Mouse (Mus musculus): ENCODE results near the gene Eepd1. TPM values are rescaled to one million over a fixed set of nuclear protein-coding genes. Genes with fewer than 3 reads are reported as not detected.

Gene Eepd1
- polyA plus RNA-seq, 1 experiment from 2014 or later, result 6.9 TPM

DNA sequence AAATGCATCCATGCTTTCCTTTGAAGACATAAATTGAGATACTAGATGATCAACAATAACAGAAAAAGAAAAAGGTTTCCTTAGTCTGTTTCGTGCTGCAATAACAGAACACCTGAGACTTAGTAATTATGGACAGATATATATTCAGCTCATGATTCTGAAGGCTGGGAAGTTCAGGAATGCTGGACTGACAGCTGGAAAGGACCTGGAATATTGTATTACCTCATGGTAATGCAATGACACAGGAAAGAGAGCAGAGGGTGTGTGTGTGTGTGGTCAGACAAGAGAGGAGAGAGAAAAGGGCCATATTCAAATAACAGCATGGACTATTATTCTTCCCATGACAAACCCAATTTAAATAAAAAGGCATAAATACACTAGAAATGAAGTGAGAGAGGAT lies 17.0 kb upstream of the Eepd1 start:
- no peaks in the 10 kb centered on the region for H3K36me3 ChIP-seq (ENCODE audit: control insufficient read depth, insufficient read depth, low read length)
- 83% methylated on average over 1 of the region's 1 CpGs for WGBS

DNA sequence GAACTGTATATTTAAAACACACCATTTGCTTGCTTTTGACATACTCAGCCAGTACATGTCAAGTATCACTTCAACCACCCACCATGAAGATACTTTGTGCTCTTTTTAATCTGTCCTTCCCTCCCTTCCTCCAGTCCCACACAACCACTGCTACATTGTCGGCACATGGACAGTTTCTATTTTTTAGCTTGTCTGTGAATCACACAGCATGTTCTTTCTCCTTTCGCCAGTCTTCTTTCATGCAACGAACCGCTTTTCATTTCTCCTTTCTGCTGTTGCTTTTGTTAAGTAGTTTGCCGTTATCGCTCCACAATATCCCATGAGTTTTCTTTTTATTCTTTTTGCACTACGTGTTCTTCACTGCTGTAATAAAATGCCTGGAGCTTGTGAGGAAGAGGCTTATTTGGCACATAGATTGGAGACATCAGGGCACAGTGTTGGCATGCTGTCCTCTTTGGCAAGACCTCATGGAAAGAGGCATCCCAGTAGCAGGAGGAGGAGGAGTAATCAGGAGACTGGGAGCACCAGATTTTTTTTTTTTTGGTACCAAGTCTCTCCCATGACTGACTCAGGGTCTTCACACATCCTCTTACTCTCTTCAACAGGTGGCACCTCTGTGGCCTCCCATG lies 1.8 kb upstream of the Eepd1 start:
- H3K4me2 ChIP-seq (ENCODE audit: low read depth, low read length), result no peak overlapping the region
- no peaks in the 10 kb centered on the region for H3K9me3 ChIP-seq (ENCODE audit: control insufficient read depth, low read length)
- no peak overlapping the region for H3K9ac ChIP-seq (ENCODE audit: low read depth, low read length)
- H3K27ac ChIP-seq (ENCODE audit: low read length), result no peak overlapping the region
- H3K4me1 ChIP-seq (ENCODE audit: control insufficient read depth, insufficient read depth, low read length), result peaks cover 16% of the 10 kb centered on the region; the same call in 1 of the 2 replicates
- no peaks in the 10 kb centered on the region for H3K27me3 ChIP-seq (replicated peaks; ENCODE audit: control insufficient read depth, insufficient read depth, low read length)
- ATAC-seq, result no peak
- 93% methylated on average over 7 of the region's 7 CpGs for WGBS
- H3K4me3 ChIP-seq (ENCODE audit: low read length), result no peak overlapping the region
- no peaks in the 10 kb centered on the region for H3K36me3 ChIP-seq (ENCODE audit: control insufficient read depth, insufficient read depth, low read length)

More for the DNA sequence above, 17.0 kb upstream of the Eepd1 start:
- Histone ChIP-seq H3K9me3 (ENCODE audit: control insufficient read depth, low read length) (no peaks in the 10 kb centered on the region), H3K4me2 (ENCODE audit: low read depth, low read length) (no peak overlapping the region), H3K4me3 (ENCODE audit: low read length) (no peak overlapping the region), H3K9ac (ENCODE audit: low read depth, low read length) (no peak overlapping the region), H3K27ac (ENCODE audit: low read length) (no peak overlapping the region), H3K27me3 (replicated peaks; ENCODE audit: control insufficient read depth, insufficient read depth, low read length) (no peaks in the 10 kb centered on the region), H3K4me1 (ENCODE audit: control insufficient read depth, insufficient read depth, low read length) (no peaks in the 10 kb centered on the region)
- no peak for ATAC-seq

DNA sequence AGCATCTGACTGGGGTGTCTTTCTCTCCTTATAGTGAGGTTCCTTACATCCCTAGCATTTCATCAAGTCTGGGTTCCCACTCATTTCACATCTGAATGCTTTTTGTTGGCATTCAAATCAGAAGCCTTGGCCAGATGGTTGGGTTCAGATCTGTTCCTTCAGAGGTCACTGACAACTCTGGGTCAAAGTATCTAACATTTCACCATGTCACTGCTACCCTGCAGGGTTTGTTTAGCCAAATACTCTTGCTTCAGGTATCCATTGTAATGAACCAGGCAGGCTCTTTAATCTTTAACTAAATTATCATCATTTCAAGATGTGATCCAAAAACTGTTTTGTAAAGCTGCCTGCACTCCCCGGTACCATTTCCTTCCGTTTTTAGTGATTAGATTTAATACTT lies 671 bp upstream of the Eepd1 start:
- ATAC-seq, result no peak
- Histone ChIP-seq H3K9ac (ENCODE audit: low read depth, low read length) (no peak overlapping the region), H3K4me1 (ENCODE audit: control insufficient read depth, insufficient read depth, low read length) (peaks cover 19% of the 10 kb centered on the region; the same call in 1 of the 2 replicates), H3K4me3 (ENCODE audit: low read length) (no peak overlapping the region), H3K4me2 (ENCODE audit: low read depth, low read length) (no peak overlapping the region; the same call in 1 of the 2 replicates), H3K27ac (ENCODE audit: low read length) (no peak overlapping the region), H3K9me3 (ENCODE audit: control insufficient read depth, low read length) (no peaks in the 10 kb centered on the region), H3K27me3 (replicated peaks; ENCODE audit: control insufficient read depth, insufficient read depth, low read length) (no peaks in the 10 kb centered on the region), H3K36me3 (ENCODE audit: control insufficient read depth, insufficient read depth, low read length) (no peaks in the 10 kb centered on the region)
- WGBS, result 89% methylated on average over 2 of the region's 2 CpGs

DNA sequence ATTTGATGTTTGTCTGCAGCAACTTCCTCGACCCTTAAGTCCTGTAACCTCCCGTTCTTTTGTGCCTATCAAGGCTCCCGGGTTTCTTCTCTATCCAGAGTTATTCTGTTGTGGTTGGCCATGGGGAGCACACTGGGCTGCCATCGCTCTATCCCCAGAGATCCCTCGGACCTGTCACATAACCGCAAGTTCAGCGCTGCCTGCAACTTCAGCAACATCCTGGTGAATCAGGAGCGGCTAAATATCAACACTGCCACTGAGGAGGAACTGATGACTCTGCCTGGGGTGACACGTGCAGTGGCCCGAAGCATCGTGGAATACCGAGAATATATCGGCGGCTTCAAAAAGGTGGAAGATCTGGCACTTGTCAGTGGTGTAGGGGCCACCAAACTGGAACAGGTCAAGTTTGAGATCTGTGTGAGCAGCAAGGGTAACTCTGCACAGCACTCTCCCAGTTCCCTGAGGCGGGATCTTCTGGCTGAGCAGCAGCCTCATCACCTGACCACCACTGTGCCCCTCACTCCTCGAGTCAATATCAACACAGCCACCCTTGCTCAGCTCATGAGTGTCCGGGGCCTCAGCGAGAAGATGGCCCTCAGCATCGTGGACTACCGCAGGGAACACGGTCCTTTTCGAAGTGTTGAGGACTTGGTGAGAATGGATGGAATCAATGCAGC lies 1.1 kb downstream of the Eepd1 start:
- 51% methylated on average over 22 of the region's 22 CpGs for WGBS
- Histone ChIP-seq H3K4me3 (ENCODE audit: low read length) (peak overlapping the region; percentile 75), H3K27ac (ENCODE audit: low read length) (no peak overlapping the region), H3K9me3 (ENCODE audit: control insufficient read depth, low read length) (no peaks in the 10 kb centered on the region), H3K36me3 (ENCODE audit: control insufficient read depth, insufficient read depth, low read length) (no peaks in the 10 kb centered on the region), H3K4me2 (ENCODE audit: low read depth, low read length) (peak overlapping the region; percentile 96), H3K9ac (ENCODE audit: low read depth, low read length) (peak overlapping the region; percentile 82), H3K4me1 (ENCODE audit: control insufficient read depth, insufficient read depth, low read length) (peaks cover 21% of the 10 kb centered on the region; the same call in 1 of the 2 replicates), H3K27me3 (replicated peaks; ENCODE audit: control insufficient read depth, insufficient read depth, low read length) (no peaks in the 10 kb centered on the region)
- ATAC-seq, result no peak

DNA sequence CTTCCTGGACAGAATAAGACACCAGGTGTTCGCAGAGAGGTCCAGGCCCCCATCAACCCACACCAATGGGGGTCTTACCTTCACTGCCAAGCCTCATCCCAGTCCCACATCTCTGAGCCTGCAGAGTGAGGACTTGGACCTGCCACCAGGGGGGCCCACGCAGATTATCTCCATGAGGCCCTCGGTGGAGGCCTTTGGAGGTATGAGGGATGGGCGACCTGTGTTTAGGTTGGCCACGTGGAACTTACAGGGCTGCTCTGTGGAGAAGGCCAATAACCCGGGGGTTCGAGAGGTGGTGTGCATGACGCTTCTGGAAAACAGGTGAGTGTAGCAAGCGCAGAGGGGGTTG lies 1.6 kb downstream of the Eepd1 start:
- Histone ChIP-seq H3K4me2 (ENCODE audit: low read depth, low read length) (0 out of 2 replicates have a peak overlapping the region, but pooled peaks have one; percentile 7), H3K4me1 (ENCODE audit: control insufficient read depth, insufficient read depth, low read length) (peaks cover 21% of the 10 kb centered on the region; the same call in 1 of the 2 replicates), H3K36me3 (ENCODE audit: control insufficient read depth, insufficient read depth, low read length) (no peaks in the 10 kb centered on the region), H3K9ac (ENCODE audit: low read depth, low read length) (no peak overlapping the region), H3K4me3 (ENCODE audit: low read length) (no peak overlapping the region), H3K27me3 (replicated peaks; ENCODE audit: control insufficient read depth, insufficient read depth, low read length) (no peaks in the 10 kb centered on the region), H3K27ac (ENCODE audit: low read length) (no peak overlapping the region), H3K9me3 (ENCODE audit: control insufficient read depth, low read length) (no peaks in the 10 kb centered on the region)
- WGBS, result 82% methylated on average over 9 of the region's 9 CpGs
- ATAC-seq, result no peak

DNA sequence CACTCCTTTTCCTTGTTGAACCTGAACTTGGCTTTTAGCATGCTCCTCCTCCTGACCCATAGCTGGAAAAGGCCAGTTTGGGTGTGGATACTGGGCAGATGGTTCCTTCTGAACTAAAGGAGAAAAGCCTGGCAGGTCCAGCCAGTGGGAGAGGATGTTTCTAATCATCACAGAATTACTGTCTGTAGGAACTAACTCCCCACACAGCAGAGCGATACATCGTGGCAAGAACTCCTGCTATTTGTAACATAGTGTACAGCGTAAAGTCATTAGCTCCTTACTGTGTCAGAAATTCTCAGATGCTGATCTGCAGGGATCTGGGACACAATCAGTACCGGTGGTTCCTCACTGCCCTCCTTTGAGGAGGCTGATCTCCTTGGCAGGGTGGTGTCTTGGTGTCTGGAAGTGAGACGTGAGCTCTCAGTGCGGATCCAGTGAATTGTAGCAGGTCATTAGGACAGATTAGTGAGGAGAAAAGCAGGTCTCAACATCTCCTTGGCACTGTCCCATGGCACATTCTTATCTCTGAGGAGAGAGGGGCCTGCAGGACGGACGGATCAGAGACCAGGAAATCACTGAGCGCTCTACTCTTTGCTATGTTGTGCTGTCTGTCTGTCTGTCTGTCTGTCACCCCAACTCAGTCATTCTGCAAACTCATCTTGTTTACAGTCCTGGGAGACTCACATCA lies 2.7 kb downstream of the Eepd1 start:
- Histone ChIP-seq H3K9me3 (ENCODE audit: control insufficient read depth, low read length) (no peaks in the 10 kb centered on the region), H3K4me2 (ENCODE audit: low read depth, low read length) (peak overlapping the region; percentile 24; the same call in 1 of the 2 replicates), H3K36me3 (ENCODE audit: control insufficient read depth, insufficient read depth, low read length) (no peaks in the 10 kb centered on the region), H3K27ac (ENCODE audit: low read length) (no peak overlapping the region), H3K9ac (ENCODE audit: low read depth, low read length) (no peak overlapping the region), H3K27me3 (replicated peaks; ENCODE audit: control insufficient read depth, insufficient read depth, low read length) (no peaks in the 10 kb centered on the region), H3K4me1 (ENCODE audit: control insufficient read depth, insufficient read depth, low read length) (peaks cover 21% of the 10 kb centered on the region; the same call in 1 of the 2 replicates), H3K4me3 (ENCODE audit: low read length) (no peak overlapping the region)
- WGBS, result 72% methylated on average over 9 of the region's 9 CpGs
- ATAC-seq, result no peak

DNA sequence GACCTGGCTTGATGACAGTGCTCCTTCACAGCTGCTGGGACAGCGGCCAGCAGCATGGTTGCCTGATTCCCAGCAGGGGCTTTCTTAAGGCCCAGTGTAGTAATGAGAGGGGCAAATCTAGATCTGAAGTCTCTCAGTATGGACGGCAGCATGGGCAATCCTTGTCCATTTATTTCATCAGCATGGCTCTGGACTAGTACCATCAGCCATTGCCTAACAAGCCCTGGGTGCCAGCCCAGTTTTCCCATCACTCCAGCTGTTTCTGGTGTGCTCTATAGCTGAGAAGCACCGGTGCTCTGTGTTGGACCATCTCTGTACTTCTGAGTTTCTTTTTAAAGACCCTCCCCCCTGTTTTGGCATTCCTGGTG lies 3.3 kb downstream of the Eepd1 start:
- Histone ChIP-seq H3K9ac (ENCODE audit: low read depth, low read length) (no peak overlapping the region), H3K27ac (ENCODE audit: low read length) (no peak overlapping the region), H3K9me3 (ENCODE audit: control insufficient read depth, low read length) (no peaks in the 10 kb centered on the region), H3K4me1 (ENCODE audit: control insufficient read depth, insufficient read depth, low read length) (peaks cover 21% of the 10 kb centered on the region; the same call in 1 of the 2 replicates), H3K36me3 (ENCODE audit: control insufficient read depth, insufficient read depth, low read length) (no peaks in the 10 kb centered on the region), H3K4me2 (ENCODE audit: low read depth, low read length) (no peak overlapping the region), H3K4me3 (ENCODE audit: low read length) (no peak overlapping the region), H3K27me3 (replicated peaks; ENCODE audit: control insufficient read depth, insufficient read depth, low read length) (no peaks in the 10 kb centered on the region)
- WGBS, result 69% methylated on average over 3 of the region's 3 CpGs
- ATAC-seq, result no peak

DNA sequence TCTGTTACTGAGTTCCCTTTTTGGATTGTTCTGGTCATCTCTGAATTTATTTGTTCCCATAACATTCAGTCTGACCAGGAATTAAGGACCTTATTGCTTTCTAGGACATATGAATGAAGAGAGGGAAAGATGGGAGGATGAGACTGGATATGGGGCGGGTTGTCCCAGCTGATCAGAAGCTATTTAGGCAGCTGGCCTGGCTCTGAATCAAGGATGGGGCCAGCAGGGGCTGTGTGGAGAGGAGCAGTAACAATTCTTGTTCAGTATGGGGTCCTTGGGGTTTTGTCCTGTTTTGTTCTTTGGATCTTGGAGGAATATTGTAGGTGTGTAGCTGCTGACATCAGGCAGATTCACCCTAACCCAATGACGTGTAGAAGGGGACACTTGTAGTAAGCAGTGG lies 3.7 kb downstream of the Eepd1 start:
- Histone ChIP-seq H3K9ac (ENCODE audit: low read depth, low read length) (no peak overlapping the region), H3K36me3 (ENCODE audit: control insufficient read depth, insufficient read depth, low read length) (no peaks in the 10 kb centered on the region), H3K4me3 (ENCODE audit: low read length) (no peak overlapping the region), H3K4me1 (ENCODE audit: control insufficient read depth, insufficient read depth, low read length) (peaks cover 21% of the 10 kb centered on the region; the same call in 1 of the 2 replicates), H3K9me3 (ENCODE audit: control insufficient read depth, low read length) (no peaks in the 10 kb centered on the region), H3K27me3 (replicated peaks; ENCODE audit: control insufficient read depth, insufficient read depth, low read length) (no peaks in the 10 kb centered on the region), H3K27ac (ENCODE audit: low read length) (no peak overlapping the region), H3K4me2 (ENCODE audit: low read depth, low read length) (no peak overlapping the region)
- ATAC-seq, result no peak
- WGBS, result 76% methylated on average over 2 of the region's 2 CpGs

DNA sequence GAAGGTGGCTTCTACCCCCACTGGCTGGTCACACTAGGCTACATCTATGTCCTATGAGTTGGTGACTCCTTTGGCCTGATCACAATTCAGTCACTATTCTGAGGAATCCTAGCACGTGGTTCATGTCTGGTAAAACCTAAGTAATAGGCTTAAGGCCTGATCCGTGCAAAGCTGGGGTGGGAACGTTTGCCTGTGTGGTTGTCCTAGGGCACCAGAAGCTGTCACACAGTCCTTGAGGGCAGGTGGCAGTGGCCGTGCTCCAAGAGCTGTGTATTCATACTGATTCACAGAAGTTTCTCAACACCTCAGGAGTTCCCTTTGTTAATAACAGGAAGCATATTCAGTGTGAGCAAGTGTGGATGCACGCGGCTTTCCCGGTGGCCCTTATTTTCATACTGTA lies 4.1 kb downstream of the Eepd1 start:
- Histone ChIP-seq H3K4me3 (ENCODE audit: low read length) (no peak overlapping the region), H3K9ac (ENCODE audit: low read depth, low read length) (no peak overlapping the region), H3K9me3 (ENCODE audit: control insufficient read depth, low read length) (no peaks in the 10 kb centered on the region), H3K4me1 (ENCODE audit: control insufficient read depth, insufficient read depth, low read length) (peaks cover 21% of the 10 kb centered on the region; the same call in 1 of the 2 replicates), H3K4me2 (ENCODE audit: low read depth, low read length) (no peak overlapping the region), H3K27ac (ENCODE audit: low read length) (no peak overlapping the region), H3K27me3 (replicated peaks; ENCODE audit: control insufficient read depth, insufficient read depth, low read length) (no peaks in the 10 kb centered on the region), H3K36me3 (ENCODE audit: control insufficient read depth, insufficient read depth, low read length) (no peaks in the 10 kb centered on the region)
- WGBS, result 77% methylated on average over 7 of the region's 7 CpGs
- ATAC-seq, result no peak
